ENCODE assay signal across 21 mouse cellular contexts in genomic region chr10:111932621-111933345, GRCm38 (mm10). TPM values are rescaled to one million over a fixed set of nuclear protein-coding genes. Genes with fewer than 3 reads are reported as not detected.
DNase-seq lines count a peak whose midpoint lies in the region; ATAC-seq lines count a peak whose summit lies in the region.
"Had no signal": no experiment of that assay in that cellular context is flagged by ENCODE, and none has a peak within 500 bp of the region (broad histone marks: within the 10 kb centered on the region; RNA-seq: fewer than 3 reads in every experiment).

No protein-coding gene starts in this region.

- peaks cover 44% of the 10 kb centered on the region for H3K4me1 ChIP-seq in hindbrain, embryonic 10.5 days (replicated peaks)
- peaks cover 3% of the 10 kb centered on the region; the same call in 1 of the 2 replicates for H3K4me1 ChIP-seq in hindbrain, embryonic 11.5 days (replicated peaks; ENCODE audit: control insufficient read depth, insufficient read depth, low read length)
- H3K4me1 ChIP-seq in forebrain, embryonic 12.5 days: peaks cover 18% of the 10 kb centered on the region

- H3K27ac ChIP-seq in hindbrain, embryonic 10.5 days: no peak overlapping the region
- no peak overlapping the region for H3K27ac ChIP-seq in hindbrain, embryonic 11.5 days (ENCODE audit: low read depth, low read length)
- no peak overlapping the region for H3K27ac ChIP-seq in forebrain, embryonic 12.5 days
- H3K27ac ChIP-seq: embryonic facial prominence, embryonic 13.5 days; forebrain, embryonic 10.5 days; hindbrain, embryonic 13.5 days; limb, embryonic 10.5 days; liver, embryonic 13.5 days; neural tube, embryonic 12.5 days had no signal

- ATAC-seq in hindbrain, embryonic 11.5 days (ENCODE audit: low FRiP score): no peak
- no peak for ATAC-seq in forebrain, embryonic 12.5 days (ENCODE audit: low FRiP score)
- ATAC-seq: activated CD4-positive, CD25-positive, alpha-beta regulatory T cell, adult 4 months; intestine, embryonic 16.5 days had no signal

- no peak overlapping the region for H3K4me2 ChIP-seq in hindbrain, embryonic 11.5 days (replicated peaks; ENCODE audit: low read depth, low read length)
- H3K4me2 ChIP-seq in forebrain, embryonic 12.5 days: no peak overlapping the region
- H3K4me2 ChIP-seq: embryonic facial prominence, embryonic 13.5 days; hindbrain, embryonic 13.5 days; liver, embryonic 13.5 days; neural tube, embryonic 12.5 days had no signal

- 47% methylated on average over 11 of the region's 11 CpGs for WGBS in hindbrain, embryonic 10.5 days
- 53% methylated on average over 11 of the region's 11 CpGs for WGBS in hindbrain, embryonic 11.5 days
- 21% methylated on average over 11 of the region's 11 CpGs for WGBS in forebrain, embryonic 12.5 days

- peak; percentile 16 for DNase-seq in hindbrain, embryonic 10.5 days (ENCODE audit: low spot score)
- DNase-seq in hindbrain, embryonic 11.5 days (ENCODE audit: low spot score): no peak
- DNase-seq in NIH3T3 (ENCODE audit: low read depth): peak; percentile 58
- peak; percentile 48 for DNase-seq in embryo, embryonic 11 days
- DNase-seq in heart, postnatal 10 days: peak; percentile 24 to 50
- DNase-seq in right cerebral cortex, postnatal 4 days: no peak
- no peak for DNase-seq in left cerebral cortex, adult 11 months (ENCODE audit: low spot score)
- DNase-seq: adrenal gland, postnatal 36 days; cerebellum, postnatal 10 days; gastrocnemius, postnatal 14 days; kidney, postnatal 36 days; liver, embryonic 13.5 days; thymus, adult 2 months had no signal

- H3K9me3 ChIP-seq in hindbrain, embryonic 10.5 days: no peaks in the 10 kb centered on the region
- H3K9me3 ChIP-seq in hindbrain, embryonic 11.5 days (ENCODE audit: control insufficient read depth, low read length): no peaks in the 10 kb centered on the region
- H3K9me3 ChIP-seq in forebrain, embryonic 12.5 days: no peaks in the 10 kb centered on the region
- H3K9me3 ChIP-seq: embryonic facial prominence, embryonic 13.5 days; hindbrain, embryonic 13.5 days; limb, embryonic 10.5 days; liver, embryonic 13.5 days; neural tube, embryonic 12.5 days had no signal

- no peak overlapping the region for H3K4me3 ChIP-seq in hindbrain, embryonic 10.5 days
- no peak overlapping the region for H3K4me3 ChIP-seq in hindbrain, embryonic 11.5 days (ENCODE audit: low read depth, low read length)
- no peak overlapping the region for H3K4me3 ChIP-seq in forebrain, embryonic 12.5 days (replicated peaks)
- H3K4me3 ChIP-seq: embryonic facial prominence, embryonic 13.5 days; forebrain, embryonic 10.5 days; hindbrain, embryonic 13.5 days; limb, embryonic 10.5 days; liver, embryonic 13.5 days; neural tube, embryonic 12.5 days had no signal

- intact Hi-C loops in heart, postnatal 10 days (cut with DNase I): no loop called here

- no peaks in the 10 kb centered on the region for H3K36me3 ChIP-seq in hindbrain, embryonic 10.5 days
- no peaks in the 10 kb centered on the region for H3K36me3 ChIP-seq in hindbrain, embryonic 11.5 days (ENCODE audit: control insufficient read depth, insufficient read depth, low read length)
- no peaks in the 10 kb centered on the region for H3K36me3 ChIP-seq in forebrain, embryonic 12.5 days (replicated peaks)
- H3K36me3 ChIP-seq: embryonic facial prominence, embryonic 13.5 days; forebrain, embryonic 10.5 days; hindbrain, embryonic 13.5 days; limb, embryonic 10.5 days; liver, embryonic 13.5 days; neural tube, embryonic 12.5 days had no signal

- H3K9ac ChIP-seq in hindbrain, embryonic 11.5 days (ENCODE audit: low read depth, low read length): no peak overlapping the region
- no peak overlapping the region for H3K9ac ChIP-seq in forebrain, embryonic 12.5 days
- H3K9ac ChIP-seq: embryonic facial prominence, embryonic 13.5 days; hindbrain, embryonic 13.5 days; liver, embryonic 13.5 days; neural tube, embryonic 12.5 days had no signal

- H3K27me3 ChIP-seq in hindbrain, embryonic 10.5 days (ENCODE audit: insufficient read depth, poor library complexity, severe bottlenecking): peaks cover 5% of the 10 kb centered on the region; the same call in 1 of the 2 replicates
- no peaks in the 10 kb centered on the region for H3K27me3 ChIP-seq in hindbrain, embryonic 11.5 days (ENCODE audit: control insufficient read depth, insufficient read depth, low read length)
- H3K27me3 ChIP-seq in forebrain, embryonic 12.5 days: 0 out of 2 replicates have a peak, but pooled peaks cover 4% of the 10 kb centered on the region
- H3K27me3 ChIP-seq: embryonic facial prominence, embryonic 13.5 days; hindbrain, embryonic 13.5 days; liver, embryonic 13.5 days; neural tube, embryonic 12.5 days had no signal

RNA-seq across cellular contexts. Expression of gene Krr1, which starts 39.7 kb away (rescaled TPM):
- polyA plus RNA-seq in hindbrain, embryonic 10.5 days (2016; fragmentation: Nextera tagmentation; extraction: Ambion mirVana): 42.9 and 55.4 TPM in 2 replicates
- polyA plus RNA-seq in hindbrain, embryonic 11.5 days (2014; fragmentation: Nextera tagmentation; extraction: Ambion mirVana): 59.6 and 68.7 TPM in 2 replicates
- 10 to 100 TPM; 21.2 to 22.1 TPM for total RNA-seq in heart, postnatal 10 days (2021)
- polyA plus RNA-seq in forebrain, embryonic 12.5 days (2016; fragmentation: Nextera tagmentation; extraction: Ambion mirVana): 59.1 and 61.2 TPM in 2 replicates

Comparison
In these comparisons a context has a peak if more than half of its experiments do, and no peak if none do; other contexts are left out.
1. DNase-seq: peak in hindbrain, embryonic 10.5 days (single experiment), NIH3T3 (single experiment), embryo, embryonic 11 days (single experiment) and heart, postnatal 10 days (2 of 2); none in hindbrain, embryonic 11.5 days (single experiment), right cerebral cortex, postnatal 4 days (single experiment) and left cerebral cortex, adult 11 months (single experiment).